Mouse (Mus musculus) embryonic fibroblast, embryonic 13.5 days (primary cell): Measurements from ENCODE around the gene Itga1. TPM values are rescaled to one million over a fixed set of nuclear protein-coding genes. Genes with fewer than 3 reads are reported as not detected.

Experiments
- H3K27ac ChIP-seq: 2 replicates; pipeline ENCODE4 v1.5.1; 2012; ENCODE audit warnings: low read length, control low read depth, inconsistent platforms; ENCODE audit not compliant: insufficient read depth
- H3K4me1 ChIP-seq: 2 replicates; pipeline ENCODE4 v1.6.1; 2011; ENCODE audit warnings: low read length; ENCODE audit not compliant: control insufficient read depth, insufficient read depth
- H3K4me3 ChIP-seq: 2 replicates; pipeline ENCODE4 v1.5.1; 2011; ENCODE audit warnings: mild to moderate bottlenecking, control low read depth, low read length; ENCODE audit not compliant: insufficient read depth
- CTCF ChIP-seq: IDR thresholded peaks from 2 replicates; pipeline ENCODE4 v1.5.1; 2011; ENCODE audit warnings: mild to moderate bottlenecking, control low read depth, low read length, moderate library complexity, borderline replicate concordance; ENCODE audit not compliant: insufficient read depth
- POLR2A ChIP-seq: IDR thresholded peaks from 2 replicates; pipeline ENCODE4 v1.6.1; 2011; ENCODE audit warnings: low read depth, mild to moderate bottlenecking, control low read depth, low read length, moderate library complexity
- polyA plus RNA-seq: library from polyadenylated mRNA; stranded (reverse); fragments of >200 nt; gene quantifications from 2 replicates; pipeline ENCODE4 v1.2.4, GENCODE M21; 2011; ENCODE audit warnings: low read depth; ENCODE audit not compliant: missing spikeins, insufficient read length

Itga1 gene
- polyA plus RNA-seq, 1 experiment = 23.1 TPM

DNA sequence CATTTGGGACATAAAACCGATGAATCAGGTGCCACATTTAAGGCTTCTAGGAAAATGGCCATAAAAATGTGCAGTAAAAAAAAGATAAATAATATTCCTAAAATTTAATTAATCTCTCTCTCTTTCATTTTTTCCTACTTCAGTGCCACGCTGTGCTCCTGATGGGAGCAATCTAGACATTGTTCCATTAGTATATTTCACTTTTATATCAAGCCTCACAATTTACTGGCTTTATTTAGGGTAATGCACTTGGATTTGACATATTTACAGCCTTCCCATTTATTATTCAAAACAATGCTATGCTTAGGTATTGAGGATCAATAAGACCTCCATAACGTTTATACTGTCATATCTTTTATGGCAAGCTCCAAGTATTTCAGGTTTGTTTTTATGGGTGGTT, 76.4 kb downstream of the Itga1 start:
- no peak overlapping the region for H3K27ac ChIP-seq
- TF ChIP-seq POLR2A (no peak), CTCF (no peak)
- no peaks in the 10 kb centered on the region for H3K4me1 ChIP-seq
- no peak overlapping the region for H3K4me3 ChIP-seq

DNA sequence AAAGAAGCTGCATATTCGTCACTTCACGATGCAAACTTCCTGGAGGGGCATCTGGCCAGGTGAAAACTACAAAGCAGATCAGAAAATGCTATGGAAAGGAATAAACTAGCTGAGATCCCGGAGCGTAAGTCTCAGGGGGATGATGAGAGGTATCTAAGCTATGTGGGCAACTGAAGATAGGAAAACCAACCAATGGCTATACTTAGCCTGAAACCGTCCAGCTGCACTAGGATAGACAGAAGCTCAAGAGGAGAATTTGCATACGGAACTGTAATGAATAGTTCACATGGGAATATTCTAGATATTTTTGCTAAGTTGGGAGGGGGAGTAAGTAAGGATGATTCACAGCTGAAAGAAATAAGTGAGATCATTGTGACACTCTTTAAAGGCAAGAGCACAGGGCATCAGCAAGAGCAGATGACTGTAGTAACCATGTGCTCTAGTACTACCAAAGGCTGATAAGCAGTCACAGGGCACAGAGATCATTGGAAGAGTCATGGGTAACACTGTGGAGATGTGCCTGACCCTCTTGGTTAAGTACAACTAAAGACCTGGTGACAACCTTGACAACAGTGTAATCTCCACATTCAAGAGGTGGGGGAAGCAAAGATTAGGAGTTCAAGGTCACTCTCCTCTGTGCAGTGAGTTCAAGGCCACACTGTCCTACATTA, 79.5 kb downstream of the Itga1 start:
- no peaks in the 10 kb centered on the region for H3K4me1 ChIP-seq
- TF ChIP-seq POLR2A (no peak), CTCF (no peak)
- H3K4me3 ChIP-seq = no peak overlapping the region
- H3K27ac ChIP-seq = no peak overlapping the region

DNA sequence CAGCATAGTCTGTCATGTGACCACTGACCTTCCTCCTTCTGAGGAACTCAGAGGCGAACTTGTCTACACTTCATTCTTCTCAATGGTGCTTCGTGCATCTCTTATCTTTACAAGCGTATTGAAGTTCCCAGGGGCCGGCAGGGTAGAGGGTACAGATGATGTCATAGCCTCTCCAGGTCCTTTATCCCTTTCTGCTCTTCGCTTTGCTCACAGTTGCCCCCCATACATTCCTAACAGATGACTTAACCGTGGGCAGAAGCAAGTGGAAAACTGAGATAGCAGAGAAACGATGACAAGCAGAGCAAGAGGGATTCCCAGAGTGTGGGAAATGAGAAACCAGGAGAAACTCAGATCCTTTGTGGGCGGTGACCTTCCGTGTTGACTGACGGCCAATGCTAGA, 80.4 kb downstream of the Itga1 start:
- no peak overlapping the region for H3K4me3 ChIP-seq
- TF ChIP-seq POLR2A (no peak), CTCF (no peak)
- no peaks in the 10 kb centered on the region for H3K4me1 ChIP-seq
- H3K27ac ChIP-seq = no peak overlapping the region

DNA sequence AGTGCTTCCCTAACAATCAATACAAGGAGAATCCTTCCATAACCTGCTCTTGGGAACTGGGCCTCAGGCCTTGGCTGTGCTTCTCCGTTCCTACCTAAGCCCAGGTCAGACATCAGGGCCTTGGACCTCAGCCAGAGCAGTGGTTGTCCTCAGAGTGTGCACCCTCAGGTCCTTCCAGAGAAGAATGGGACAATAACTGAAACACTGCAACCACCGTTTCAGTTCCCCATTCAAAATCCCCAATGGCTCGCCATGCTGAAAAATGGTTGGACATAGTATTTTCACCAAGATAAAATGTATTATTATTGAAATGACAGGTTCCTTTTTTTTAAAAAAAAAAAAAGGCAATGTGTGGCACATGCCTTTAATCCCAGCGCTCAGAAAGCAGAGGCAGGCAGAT, 81.0 kb downstream of the Itga1 start:
- H3K4me3 ChIP-seq = no peak overlapping the region
- no peaks in the 10 kb centered on the region for H3K4me1 ChIP-seq
- TF ChIP-seq CTCF (no peak), POLR2A (no peak)
- H3K27ac ChIP-seq = no peak overlapping the region

DNA sequence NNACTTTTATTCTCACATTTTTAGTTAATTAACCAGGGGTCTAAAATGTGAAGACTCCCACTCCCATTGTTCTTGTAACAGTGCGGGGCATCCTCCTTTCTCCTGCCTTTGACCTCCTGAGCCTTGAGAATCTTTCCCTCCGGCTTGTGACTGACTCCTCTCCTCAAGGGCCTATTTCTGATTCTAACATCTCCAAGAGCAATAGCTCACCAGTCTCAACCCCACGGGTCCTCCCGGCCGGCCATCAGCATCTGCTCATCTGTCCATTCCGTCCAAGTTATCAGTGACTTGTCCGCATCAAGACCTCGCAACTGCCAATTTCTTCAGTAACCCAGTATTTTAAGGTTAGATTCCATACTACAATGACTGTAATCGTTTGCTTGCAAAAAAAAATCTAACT, 84.2 kb downstream of the Itga1 start:
- Histone ChIP-seq H3K27ac (no peak overlapping the region), H3K4me1 (no peaks in the 10 kb centered on the region), H3K4me3 (no peak overlapping the region)
- no peak for TF ChIP-seq POLR2A
- TF ChIP-seq CTCF = no peak

DNA sequence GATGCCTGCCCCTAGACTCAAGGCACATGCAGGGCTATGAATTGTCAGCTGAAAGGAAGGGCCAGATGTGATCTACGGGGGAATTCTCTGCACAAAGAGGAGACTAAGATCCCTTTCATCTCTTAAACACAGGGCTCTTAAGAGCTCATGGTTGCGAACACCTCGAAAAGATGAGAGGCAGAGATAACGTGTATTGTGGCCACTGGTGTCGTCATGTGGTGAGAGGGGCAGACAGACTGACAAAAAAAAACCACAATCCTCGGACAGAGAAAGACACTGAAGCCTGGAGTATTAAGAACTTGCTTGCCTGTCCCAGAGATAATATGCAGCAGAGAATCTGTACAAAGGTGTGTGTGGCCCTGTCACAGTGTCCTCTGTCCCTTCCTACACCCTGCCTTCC, 90.2 kb downstream of the Itga1 start:
- Histone ChIP-seq H3K27ac (no peak overlapping the region), H3K4me3 (no peak overlapping the region), H3K4me1 (no peaks in the 10 kb centered on the region)
- TF ChIP-seq POLR2A (no peak), CTCF (no peak)

DNA sequence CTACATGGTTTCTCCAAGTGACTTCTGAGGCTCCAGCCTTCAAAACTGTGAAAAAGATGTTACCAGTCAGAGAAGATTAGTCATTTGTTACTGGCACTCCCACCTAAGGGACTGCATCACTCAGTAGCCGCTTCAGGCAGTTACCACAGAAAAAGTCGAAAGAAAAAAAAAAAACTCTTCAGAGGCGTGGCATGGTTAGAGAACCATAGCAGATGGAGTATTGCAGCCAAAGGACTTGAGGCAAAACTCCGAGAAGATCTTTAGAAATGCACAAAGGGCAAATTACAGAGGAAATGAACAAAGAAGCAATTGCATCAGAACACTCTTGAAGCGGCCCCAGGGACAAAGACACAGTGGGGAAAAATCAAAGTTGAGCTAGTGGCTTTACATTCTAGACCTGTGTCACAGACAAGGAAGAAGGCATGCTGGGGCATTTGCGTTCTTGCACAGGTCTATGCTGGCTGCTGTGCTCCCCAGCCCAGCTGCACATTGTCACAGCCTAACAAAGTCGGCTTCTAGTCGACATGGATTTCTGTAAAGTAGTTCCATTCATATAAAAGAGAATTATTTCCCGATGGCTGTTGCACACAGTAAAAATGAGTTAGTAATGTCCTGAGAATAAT, 95.4 kb downstream of the Itga1 start:
- Histone ChIP-seq H3K27ac (no peak overlapping the region), H3K4me1 (no peaks in the 10 kb centered on the region), H3K4me3 (no peak overlapping the region)
- no peak for TF ChIP-seq POLR2A
- TF ChIP-seq CTCF = no peak

DNA sequence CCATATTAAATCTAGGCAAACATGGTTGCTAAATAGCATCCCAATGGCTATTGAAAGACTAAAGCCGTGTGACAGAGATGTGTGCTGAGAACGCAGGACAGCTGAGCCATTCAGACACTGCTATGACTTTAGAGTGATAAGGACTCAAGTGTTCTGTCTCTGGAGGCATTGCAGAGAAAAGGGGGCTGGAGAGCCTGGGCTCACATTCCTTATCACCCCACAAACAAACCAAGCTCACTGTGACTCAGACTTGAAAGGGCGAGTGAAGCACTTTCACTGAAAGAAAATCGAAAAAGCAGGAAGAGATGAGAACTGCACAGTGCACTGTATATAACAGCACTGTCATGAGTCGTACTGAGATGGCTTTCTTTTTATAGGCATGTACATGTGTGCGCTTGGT, 96.4 kb downstream of the Itga1 start:
- Histone ChIP-seq H3K4me3 (no peak overlapping the region), H3K27ac (no peak overlapping the region), H3K4me1 (no peaks in the 10 kb centered on the region)
- no peak for TF ChIP-seq POLR2A
- no peak for TF ChIP-seq CTCF

DNA sequence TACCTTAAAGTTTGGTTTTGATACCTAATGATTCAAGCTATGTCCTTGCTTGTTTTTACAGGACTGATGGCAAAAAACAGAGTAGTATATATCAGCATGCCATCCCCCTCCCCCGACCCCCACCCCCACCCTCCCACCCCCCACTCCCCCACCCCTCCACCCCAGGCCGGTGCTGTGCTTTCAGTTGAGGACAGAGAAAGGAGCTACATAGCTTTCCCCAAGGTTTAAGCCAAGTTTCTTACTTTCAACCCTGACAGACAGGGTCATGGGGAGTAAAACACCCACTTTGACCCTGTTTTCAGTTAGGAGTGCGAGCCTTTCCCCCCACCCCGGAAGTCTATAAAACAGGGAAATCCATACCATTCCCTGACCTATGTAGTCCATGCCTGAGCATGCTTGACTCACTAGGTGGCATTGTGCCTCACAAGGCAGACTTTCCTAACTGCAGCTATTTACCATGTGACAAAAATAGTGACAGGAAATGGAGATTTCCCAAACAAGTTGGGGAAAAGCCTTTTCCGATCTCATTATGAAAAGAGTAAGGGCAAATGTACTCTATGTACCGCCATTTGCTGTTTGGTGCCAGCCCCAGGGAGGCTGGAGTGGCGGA, 98.2 kb downstream of the Itga1 start:
- Histone ChIP-seq H3K27ac (no peak overlapping the region), H3K4me1 (no peaks in the 10 kb centered on the region), H3K4me3 (no peak overlapping the region)
- TF ChIP-seq CTCF (no peak), POLR2A (no peak)

DNA sequence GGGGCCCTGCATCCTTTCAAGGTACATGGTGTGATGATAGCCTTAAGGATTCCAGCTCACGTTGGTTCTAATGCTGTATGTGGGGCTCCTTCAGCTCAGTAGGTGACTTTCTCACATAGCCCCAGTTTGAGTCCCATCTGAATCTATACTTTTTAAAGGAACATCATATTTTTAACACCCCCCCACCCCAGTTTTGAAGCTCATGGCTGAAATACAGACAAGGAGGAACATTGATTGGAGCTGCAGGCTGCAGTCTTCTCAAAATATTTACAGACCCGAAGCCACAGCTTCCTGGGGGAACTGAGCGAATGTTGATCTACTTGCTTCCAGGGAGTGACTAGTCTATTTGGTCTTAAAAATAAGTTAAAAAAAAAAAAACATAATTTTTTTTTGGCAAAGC, 98.9 kb downstream of the Itga1 start:
- Histone ChIP-seq H3K4me1 (no peaks in the 10 kb centered on the region), H3K4me3 (no peak overlapping the region), H3K27ac (no peak overlapping the region)
- no peak for TF ChIP-seq POLR2A
- no peak for TF ChIP-seq CTCF

DNA sequence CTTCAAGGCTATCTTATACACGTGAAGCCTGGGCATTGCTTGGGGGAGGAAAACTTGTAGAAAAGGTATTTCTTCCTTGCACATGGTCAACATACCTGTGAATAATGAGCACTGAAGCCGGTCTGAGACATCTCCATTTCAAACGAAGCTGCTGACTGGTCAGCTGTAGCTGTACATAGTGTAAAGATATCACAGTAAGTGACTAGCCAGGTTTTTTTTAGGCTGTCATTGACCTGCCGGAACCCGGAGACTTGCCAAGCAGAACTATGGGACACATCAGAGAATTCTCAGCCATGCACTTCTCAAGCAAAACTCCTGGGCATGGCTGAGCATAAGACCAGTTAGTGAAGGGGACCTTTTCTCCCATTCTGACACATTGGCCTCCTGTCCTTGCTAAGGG, 99.6 kb downstream of the Itga1 start:
- TF ChIP-seq CTCF = no peak
- no peak for TF ChIP-seq POLR2A
- Histone ChIP-seq H3K27ac (no peak overlapping the region), H3K4me3 (no peak overlapping the region), H3K4me1 (no peaks in the 10 kb centered on the region)
